Mouse (Mus musculus): ENCODE measurements around the gene Tex261.
"Not testable (repeated sequence)": the region's sequence is repeated elsewhere in the genome, so short reads cannot be mapped to it uniquely, and the experiment has no call there.

Gene Tex261

DNA sequence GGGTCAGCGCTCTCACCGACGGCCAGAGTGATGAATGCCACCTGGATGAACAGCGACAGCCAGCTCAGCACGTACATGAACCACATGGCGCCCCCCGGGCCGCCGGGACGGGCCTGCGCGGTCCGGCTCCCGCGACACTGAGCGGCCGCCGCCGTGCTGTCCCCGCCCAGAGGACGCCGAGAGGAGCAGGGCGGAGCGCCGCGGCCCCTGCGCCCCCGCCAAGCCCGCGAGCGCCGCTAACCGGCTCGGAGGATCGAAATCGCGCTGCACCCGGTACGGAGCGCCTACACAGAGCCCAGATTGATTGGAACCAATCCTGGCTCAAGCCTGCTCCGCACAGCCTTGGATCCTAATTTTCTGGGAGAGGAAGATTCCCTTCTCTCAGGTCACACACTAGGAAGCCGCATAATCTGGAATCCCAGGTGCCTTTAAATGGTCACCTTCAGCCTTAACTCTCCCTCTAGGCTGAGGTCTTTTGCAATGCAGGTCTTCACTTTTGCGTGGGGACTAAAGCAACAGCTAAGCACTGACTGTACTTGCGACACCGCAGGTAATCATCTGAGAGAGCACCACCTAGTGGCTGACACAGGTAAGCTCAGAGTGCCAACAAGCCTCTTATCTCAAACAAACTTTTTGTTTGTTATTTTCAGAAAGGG lies at the start of gene Tex261:
Gene Tex261 (minus strand): TSS at position 176 of the 656 bp plus-strand sequence.
- DNase-seq (ENCODE audit: low spot score): peak; percentile 93

DNA sequence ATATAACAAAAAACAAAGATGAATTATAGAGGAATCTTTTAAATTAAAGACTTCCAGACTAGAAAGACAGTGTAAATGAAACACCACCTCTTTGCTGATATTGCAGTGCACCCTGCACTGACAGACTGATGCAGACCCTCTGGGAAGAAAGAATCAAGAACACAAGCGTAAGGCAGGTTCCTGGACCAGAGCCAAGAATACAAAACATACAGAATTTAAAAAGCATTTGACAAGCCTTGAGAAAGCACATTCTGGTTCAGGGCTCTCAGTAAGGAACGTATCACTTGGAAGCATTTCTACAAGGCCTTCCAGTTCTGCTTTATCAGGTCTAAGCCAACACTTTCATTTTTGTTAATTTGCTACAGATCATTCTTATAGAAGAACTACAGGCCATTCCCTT lies 46.2 kb upstream of the Tex261 start:
- no peak for DNase-seq (ENCODE audit: low spot score)

DNA sequence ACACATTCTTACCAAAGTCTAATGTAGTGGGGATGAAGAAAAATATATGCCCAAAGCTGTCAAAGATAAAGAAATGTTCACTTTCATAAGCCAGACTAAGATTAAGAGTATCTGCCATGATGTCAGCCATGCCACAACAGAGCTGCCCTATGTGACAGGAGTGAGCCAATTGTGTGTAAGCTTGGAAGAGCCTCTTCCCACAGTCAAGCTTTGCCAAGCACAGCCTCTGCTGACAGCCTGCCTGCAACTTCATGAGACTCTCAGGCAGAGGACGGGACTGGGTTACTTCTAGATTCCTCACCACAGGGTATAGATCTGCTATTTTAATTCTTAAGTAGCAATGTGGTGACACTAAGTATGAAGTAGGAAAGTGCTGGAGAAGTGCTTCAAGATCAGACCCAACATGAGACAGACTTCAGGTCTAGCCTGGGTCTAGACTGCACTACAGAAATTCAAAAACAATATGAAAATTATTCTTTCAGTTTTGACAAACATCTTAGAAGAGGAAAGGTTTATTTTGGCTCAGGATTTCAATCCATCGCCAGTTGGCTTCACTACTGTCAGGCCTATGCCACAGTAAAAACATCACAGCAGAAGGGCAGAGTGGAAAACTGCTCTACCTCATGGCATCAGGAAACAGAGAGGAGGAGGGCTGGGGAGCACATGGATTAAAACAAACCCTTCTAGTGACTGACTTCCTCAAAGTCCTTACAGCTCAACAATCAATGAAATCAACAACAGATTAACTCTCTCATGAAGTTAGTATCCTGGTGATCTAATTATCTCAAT lies 45.3 kb upstream of the Tex261 start:
- DNase-seq (ENCODE audit: low spot score): no peak

DNA sequence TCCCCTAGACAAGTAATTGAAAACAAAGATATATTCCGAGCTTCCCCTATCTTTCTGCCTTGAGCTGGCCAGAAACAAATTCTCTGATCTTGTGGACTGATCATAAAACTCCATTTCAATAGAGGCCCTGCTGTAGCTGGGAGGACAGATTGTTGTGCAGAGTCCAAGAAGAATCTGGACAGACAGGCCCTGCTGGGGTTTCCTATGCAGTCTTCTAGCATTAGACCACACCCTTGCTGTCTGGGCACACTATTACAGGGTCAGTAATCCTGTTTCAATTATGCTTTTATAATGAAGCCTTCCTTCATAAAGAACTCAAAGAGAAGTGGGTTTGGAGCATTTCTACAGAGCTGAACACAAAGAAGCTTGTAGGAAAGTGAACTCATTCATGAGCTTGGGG lies 43.4 kb upstream of the Tex261 start:
- DNase-seq (ENCODE audit: low spot score): no peak

DNA sequence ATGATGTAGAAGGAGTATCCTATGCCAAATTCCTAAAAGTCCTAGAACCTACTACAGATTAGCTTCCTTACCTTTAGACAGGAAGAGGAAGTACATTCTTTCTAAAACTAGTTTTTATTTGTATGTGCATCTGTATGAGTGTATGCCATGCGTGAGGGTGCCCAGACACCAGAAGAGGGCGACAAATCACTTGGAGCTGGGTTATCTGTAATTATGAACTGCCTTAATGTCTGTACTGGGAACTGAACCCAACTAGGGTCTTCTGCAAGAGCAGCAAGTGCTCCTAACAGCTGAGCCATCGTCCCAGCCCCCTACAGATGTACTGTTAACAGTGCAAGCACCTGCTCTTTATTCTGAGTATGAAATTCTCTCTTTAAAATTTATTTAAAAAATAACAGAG lies 40.2 kb upstream of the Tex261 start:
- no peak for DNase-seq (ENCODE audit: low spot score)

DNA sequence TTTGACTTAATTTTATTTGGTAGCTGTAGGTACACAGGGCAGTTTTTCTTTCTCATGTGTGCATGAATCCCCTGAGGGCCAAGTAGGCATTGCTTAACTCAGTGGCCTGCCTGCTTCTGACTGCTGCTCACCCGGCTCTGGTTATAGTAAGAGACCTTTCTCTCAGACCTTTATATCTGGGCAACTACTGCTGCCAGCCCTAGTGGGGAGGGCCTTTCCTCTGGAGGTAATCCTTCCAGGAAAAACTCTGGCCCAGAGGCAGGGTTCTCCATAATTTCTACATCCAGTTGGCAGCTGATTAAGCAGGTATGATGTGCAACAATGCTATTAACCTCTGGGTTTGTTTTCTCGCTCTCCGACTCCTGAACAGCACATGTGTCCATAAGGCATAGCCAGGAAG lies 27.2 kb upstream of the Tex261 start:
- DNase-seq (ENCODE audit: low spot score): no peak

DNA sequence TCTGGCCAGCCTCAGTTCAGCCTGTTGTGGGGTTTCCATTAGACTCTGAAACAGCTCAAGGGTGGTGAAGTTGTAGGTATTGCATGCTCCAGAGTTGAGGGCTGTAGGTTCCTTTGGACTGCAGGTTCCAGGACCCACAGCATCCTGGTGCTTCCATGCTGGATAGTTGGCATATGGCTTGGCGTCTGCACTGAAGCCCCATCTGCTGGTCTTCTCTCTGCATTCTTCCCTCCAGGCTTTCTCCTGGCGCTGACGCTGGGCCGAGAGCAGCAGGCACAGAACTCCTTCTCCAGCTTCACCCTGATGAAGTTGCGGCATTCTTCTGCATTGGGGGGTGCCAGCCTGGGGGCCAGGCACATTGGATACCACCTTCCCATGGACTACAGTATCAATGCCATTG lies 26.4 kb upstream of the Tex261 start:
- no peak for DNase-seq (ENCODE audit: low spot score)

DNA sequence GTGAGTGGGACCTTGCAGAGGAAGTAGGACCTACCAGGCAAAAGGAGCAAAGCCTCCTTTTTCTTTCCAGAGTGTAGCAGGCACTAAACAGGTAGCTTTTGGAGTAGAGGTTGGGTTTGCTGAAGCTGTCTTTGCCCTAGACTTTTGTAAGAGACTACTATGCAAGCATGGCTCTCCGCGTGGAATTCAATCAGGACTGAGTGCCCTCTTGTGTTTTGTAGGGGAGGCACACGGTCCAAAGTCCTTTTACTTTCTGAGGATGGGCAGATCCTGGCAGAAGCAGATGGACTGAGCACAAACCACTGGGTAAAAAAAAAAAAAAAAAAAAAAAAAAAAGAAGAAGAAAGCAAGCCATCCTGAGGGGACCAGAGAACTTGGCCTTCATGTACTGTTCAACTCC lies 21.1 kb upstream of the Tex261 start:
- DNase-seq (ENCODE audit: low spot score): peak; percentile 32

DNA sequence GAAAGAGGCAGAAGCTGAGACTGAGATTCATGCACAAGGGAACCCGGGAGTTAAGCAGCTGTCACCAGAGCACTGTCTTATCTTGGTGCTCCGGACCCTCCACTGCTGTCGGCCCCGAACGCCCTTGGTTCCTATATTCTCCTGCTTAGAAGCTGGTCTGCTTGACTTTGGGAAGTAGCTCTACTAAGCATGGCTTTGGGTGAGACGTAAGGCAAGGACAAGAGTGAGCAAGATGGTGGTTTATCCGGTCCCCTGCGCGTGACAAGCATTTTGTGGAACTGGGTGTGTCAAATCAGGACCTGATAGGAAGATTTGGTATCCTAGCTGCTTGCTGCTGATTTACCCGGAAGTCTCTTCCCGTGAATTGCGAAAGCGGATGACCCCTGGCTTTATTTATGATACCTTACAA lies 19.9 kb upstream of the Tex261 start:
- DNase-seq (ENCODE audit: low spot score): no peak

DNA sequence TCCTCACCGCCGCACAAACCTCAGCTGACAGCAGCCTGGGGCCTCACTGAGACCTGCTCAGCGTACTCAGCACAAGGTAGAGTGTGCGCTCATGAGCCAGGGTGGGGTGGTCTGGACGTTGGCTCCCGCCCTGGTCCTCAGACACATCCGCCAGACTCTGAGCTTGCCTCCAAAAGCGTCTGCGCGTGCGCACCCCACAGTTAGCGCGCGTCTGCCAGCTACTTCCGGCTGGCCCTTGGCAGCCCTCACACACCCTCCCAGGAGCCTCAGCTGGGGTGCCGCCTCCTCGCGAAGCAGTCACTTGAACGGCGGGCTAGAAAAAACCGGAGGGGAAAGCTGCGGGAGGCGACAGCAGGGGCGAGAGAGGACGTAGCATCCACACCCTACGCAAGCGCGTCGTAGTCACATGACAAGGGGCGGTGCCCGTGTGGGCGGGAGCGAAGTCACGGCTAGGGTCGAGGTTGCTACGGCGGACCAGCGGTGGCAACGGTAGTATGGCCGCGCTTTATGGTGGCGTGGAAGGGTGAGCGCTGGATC lies 19.2 kb upstream of the Tex261 start, which contains the start of gene Nagk:
Gene Nagk (plus strand): TSS at position 223 of the 537 bp plus-strand sequence.
- DNase-seq (ENCODE audit: low spot score): peak; percentile 94

DNA sequence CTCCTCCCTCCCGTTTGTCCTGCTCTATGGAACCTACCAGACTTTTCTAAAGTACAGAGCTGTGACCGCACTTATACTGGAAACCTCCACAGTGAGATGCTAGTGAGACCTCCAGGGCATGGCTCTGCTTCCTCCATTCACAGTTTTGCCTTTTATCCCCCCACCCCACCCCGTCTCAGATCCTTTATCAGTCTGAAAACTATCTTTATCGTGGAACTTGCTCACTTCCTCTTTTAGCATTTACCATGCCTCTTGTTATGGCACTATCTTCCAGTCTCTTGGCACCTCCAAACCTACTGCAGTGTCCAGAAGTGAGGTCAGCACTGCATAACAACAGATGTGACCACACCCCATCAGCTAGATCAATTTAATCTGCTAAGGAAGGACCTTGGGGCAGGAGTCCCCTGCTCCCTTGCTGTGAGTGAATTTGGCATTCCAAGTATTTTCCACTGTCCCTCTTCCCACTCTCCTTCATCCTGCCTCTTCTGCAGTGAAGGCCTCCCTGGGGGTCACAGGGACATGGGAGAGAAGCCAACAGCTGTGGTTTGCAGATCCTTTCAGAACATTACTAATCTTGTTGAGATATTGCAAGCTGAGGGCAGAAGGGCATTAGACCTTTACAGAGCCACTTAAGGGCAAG lies 15.8 kb upstream of the Tex261 start:
- no peak for DNase-seq (ENCODE audit: low spot score)

DNA sequence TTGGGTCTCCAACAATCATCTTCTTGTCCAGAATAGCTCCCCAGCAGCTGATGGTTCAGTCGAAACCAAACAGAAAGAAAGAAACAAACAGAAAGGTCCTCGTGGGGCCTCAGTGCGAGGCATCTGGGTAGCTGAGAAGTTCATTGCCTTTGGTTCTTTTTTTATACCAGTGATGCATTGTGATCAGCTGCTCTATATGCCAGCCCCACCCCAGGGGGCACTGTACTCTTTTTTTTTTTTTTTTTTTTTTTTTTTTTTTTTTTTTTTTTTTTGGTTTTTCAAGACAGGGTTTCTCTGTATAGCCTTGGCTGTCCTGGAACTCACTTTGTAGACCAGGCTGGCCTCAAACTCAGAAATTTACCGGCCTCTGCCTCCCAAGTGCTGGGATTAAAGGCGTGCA lies 14.9 kb upstream of the Tex261 start:
- DNase-seq (ENCODE audit: low spot score): not testable (repeated sequence)

DNA sequence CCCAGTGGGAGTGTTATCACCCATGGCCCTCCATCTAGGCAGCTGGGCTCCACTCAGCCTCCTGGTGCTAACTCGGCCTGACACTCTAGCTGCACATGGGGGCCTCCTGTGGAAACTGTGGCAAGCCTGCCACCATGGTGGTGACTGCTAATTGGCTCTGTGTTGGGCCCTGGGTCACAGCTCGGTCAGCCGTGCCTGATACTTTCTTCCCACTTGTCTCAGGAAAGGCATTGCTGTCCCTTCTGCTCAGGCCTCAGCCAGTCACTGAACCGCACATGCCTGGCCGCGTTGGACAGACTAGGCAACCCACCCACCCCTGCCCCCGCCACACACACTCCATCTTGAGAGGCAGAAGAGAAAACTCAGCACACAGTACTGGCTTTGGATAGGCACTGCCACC lies 12.9 kb upstream of the Tex261 start:
- peak; percentile 96 for DNase-seq (ENCODE audit: low spot score)

DNA sequence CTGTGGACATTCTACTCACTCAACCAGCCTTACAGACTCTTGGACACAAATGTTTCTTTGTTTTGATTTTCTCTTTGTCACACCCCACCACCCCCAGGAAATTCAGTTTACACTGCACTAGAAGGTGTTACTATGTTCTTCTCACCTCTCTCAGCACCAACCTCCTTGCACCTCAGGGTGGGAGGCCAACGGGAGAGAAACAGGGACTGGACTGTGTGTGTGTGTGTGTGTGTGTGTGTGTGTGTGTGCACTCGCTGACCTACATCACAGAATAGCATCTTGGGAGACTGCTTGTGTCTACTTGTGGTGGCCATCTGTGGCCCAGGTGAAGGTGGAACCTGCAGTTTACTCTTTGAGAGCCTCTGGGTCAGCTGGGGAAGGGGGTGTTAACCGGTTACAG lies 10.8 kb upstream of the Tex261 start:
- DNase-seq (ENCODE audit: low spot score): no peak

DNA sequence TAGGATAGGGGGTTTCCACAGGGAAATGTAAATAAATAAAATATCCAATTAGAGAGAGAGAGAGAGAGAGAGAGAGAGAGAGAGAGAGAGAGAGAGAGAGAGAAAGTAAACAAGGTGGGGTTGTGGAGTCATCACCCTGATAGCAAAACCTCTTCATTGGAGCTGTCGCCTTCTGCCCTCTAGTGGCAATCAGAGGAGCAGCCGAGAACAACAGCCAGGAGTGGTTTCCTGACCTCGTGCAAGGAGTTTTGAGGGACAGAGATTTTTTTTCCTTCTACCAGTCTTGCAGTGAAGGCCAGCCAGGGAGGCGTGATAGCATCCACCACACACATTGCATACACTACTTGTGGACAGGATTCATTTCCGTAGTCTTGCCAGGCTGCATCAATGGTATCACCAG lies 3.4 kb upstream of the Tex261 start:
- DNase-seq (ENCODE audit: low spot score): peak; percentile 79

DNA sequence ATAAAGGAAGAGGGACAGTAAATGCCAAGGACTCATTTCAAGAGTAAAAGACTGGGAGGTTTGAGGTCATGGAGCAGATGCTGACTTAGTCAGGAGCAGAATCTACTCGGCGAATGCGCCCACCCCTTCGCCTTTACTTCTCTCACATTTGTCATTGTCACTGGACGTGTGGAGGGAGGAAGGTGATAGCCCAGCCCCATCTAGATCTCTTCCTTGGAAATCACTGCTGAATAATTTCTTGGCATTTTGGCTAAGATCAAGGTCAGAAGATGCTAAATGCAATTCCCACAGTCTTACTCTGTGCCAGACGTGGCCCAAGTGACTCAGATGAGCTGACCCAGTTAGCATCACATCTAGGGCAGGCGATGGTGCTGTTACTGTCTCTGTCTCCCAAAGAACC lies 2.7 kb upstream of the Tex261 start:
- DNase-seq (ENCODE audit: low spot score): no peak

DNA sequence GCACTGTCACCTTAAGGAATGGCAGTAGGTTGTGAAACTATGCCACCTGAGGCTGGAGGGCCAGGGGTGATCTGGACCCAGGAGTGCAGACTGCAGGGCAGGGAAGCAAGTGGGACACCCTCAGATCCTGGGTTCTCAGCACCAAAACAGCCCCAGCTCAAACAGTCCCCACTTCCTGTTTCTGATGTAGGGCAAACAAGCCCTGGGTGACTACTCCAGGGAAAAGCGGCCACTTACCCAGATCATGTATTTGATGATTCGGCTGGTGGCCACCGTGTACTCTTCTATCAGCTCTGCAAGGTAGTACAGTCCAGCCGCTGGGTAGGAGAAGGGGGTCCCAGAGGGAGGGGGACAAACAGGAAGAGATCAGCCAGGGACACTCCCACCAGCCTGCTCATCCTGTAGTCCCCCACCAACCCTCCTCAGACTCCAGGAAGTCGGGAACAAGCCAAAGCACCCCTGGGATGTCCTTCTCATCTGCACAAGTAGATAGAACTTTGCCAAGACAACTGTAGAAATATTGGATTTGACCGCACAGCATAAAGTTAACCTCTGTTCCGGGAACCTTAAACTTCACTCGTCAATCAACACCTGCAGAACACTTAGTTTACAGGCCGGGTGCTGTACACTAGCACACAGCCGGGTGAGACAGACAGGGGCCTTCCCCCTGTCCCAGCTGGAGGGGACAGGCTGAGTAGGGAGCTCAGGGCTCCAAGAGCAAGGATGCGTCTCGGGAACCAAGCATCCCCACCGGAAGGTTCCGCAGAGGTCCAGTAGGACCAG lies 641 bp downstream of the Tex261 start:
- DNase-seq (ENCODE audit: low spot score): no peak

DNA sequence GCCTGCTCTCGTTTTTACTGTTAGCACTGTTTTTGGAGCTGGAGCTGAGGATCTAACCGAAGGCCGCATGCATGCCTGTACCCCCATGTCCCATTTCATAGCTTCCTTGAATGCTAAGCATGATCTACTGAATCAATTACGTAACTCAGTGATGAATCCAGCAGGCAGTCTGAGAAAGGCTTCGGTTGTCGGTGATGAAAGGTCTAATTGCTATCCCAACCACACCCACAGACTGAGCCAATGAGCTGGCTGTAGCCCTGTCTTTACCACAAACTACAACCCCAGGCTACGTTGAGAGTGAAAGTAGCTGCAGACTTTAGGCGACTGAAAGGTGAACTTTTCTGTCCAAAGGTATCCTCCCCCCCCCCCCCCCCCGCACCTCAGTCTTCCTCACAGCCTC lies 1.5 kb downstream of the Tex261 start:
- no peak for DNase-seq (ENCODE audit: low spot score)

DNA sequence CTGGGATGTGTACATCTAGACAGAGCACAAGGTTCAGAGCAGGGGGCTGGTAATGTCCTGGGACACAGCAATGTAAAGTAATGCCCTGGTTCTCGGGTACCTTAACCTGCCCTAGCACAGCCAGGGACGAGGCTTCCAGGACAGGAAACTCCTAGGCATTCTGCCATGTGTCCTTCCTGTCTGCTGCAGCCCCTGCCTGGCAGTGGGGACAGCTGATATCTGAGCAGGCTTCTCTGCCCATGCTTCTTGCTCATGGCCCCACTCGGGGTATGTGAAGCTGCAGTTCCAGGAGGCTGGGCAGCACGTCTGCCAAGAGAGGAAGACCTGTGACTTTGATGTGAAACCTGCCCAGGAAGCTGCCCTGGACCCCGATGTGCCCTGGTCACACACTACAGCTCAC lies 7.1 kb downstream of the Tex261 start:
- DNase-seq (ENCODE audit: low spot score): no peak

DNA sequence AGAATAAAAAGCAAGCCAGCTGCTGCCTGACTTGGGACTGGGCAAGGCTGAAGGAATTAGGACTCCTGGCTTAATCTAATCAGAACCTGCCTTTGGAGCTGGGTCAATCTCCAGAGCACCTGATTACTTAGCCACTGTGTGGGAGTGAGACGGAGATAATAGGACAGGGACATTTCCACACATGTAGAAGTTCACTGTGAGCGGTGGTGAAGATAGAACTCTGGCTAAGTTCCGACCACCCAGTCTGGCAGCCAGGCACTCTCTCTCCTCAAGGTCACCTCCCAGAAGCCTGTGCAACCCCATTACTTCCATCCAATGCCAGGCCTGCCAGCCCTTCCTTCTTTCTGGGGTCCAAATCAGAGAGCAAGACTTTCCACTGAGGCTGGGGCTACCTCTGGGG lies 8.6 kb downstream of the Tex261 start:
- no peak for DNase-seq (ENCODE audit: low spot score)

DNA sequence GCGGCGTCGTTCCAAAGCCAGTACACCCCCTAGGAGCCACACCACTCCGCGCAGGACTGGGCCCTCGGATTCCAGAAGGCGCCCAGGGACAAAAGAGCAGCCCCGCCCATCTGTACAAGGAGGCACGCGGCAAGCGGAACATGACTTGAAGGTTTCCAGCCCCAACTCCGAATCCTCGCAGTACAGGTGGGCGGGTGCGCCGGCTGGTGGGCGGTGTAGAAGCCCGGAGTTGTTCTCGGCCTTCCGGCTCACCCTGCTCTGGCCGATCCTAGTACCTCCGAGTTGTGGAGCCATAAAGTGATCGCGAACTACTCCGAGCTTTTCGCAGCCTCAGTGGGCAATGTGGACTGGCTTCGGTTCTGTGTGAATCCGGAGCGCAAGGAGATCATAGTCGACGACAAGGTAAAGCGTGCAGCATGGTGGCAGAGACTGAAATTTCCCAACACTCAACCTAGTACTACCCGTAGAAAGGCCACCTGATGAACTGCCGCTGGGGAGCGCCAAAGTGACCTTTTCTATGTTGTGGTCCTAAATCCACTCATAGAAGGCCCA lies 12.7 kb downstream of the Tex261 start:
- peak; percentile 64 for DNase-seq (ENCODE audit: low spot score)

DNA sequence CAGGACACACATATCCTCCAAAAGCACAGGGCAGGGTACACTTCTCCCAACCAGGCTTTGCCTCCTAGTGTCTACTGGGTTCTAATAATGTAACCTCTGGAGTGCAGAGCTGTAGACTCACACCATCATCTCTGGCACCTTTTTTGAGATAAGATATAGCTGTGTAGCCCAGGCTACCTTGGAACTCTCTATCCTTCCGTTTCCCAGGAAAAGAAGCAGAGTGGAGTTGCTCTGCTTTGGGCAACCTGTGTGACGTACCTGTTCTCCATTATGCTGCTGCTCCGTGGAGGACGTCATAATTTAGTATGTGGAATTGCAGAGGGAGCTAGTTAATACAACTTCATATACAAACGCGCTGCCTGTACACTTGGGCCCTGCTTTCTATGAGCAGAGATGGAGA lies 13.3 kb downstream of the Tex261 start, which contains the start of gene Ankrd53:
Gene Ankrd53 (plus strand): TSS at position 301 of the 400 bp plus-strand sequence.
- DNase-seq (ENCODE audit: low spot score): no peak
